Mouse (Mus musculus): ENCODE measurements at regions not wholly inside any gene's neighbourhood (a gene's known extent, or its start where the extent isn't known, plus 50 kb on each side); places are given as distances from the start of the nearest gene placed in this dataset.

- peak in 1 of 2 experiments; percentile 44 for DNase-seq (ENCODE audit: inconsistent age in 2 of 2, low spot score in 1 of 2)
Observed at GRCm38 (mm10) chr13:71254016-71254415, 412.4 kb upstream of the Adamts16 start.

GRCm38 (mm10) chr13:71248261-71249031 lies 406.8 kb upstream of the Adamts16 start:
- DNase-seq (ENCODE audit: inconsistent age in 2 of 2, low spot score in 1 of 2), result peak; percentile 58 to 88

GRCm38 (mm10) chr13:71247241-71247640 lies 405.6 kb upstream of the Adamts16 start:
- peak in 1 of 2 experiments; percentile 36 for DNase-seq (ENCODE audit: inconsistent age in 2 of 2, low spot score in 1 of 2)

GRCm38 (mm10) chr13:71245326-71245725 lies 403.7 kb upstream of the Adamts16 start:
- no peak for DNase-seq (ENCODE audit: inconsistent age in 2 of 2, low spot score in 1 of 2)

GRCm38 (mm10) chr13:71239782-71240181 lies 398.2 kb upstream of the Adamts16 start:
- DNase-seq (ENCODE audit: inconsistent age in 2 of 2, low spot score in 1 of 2), result no peak

- no peak for DNase-seq (ENCODE audit: inconsistent age in 2 of 2, low spot score in 1 of 2)
Observed at GRCm38 (mm10) chr13:71235338-71235737, 393.7 kb upstream of the Adamts16 start.

- DNase-seq (ENCODE audit: inconsistent age in 2 of 2, low spot score in 1 of 2), result no peak
Observed at GRCm38 (mm10) chr13:71231182-71231581, 389.6 kb upstream of the Adamts16 start.

- no peak for DNase-seq (ENCODE audit: inconsistent age in 2 of 2, low spot score in 1 of 2)
Observed at GRCm38 (mm10) chr13:71214776-71215175, 373.2 kb upstream of the Adamts16 start.

GRCm38 (mm10) chr13:71211363-71211762 lies 369.8 kb upstream of the Adamts16 start:
- DNase-seq (ENCODE audit: inconsistent age in 2 of 2, low spot score in 1 of 2), result no peak

- DNase-seq (ENCODE audit: inconsistent age in 2 of 2, low spot score in 1 of 2), result no peak
Observed at GRCm38 (mm10) chr13:71210658-71211251, 369.1 kb upstream of the Adamts16 start.

GRCm38 (mm10) chr13:71205708-71206107 lies 364.1 kb upstream of the Adamts16 start:
- DNase-seq (ENCODE audit: inconsistent age in 2 of 2, low spot score in 1 of 2), result no peak

- DNase-seq (ENCODE audit: inconsistent age in 2 of 2, low spot score in 1 of 2), result no peak
Observed at GRCm38 (mm10) chr13:71200656-71201055, 359.0 kb upstream of the Adamts16 start.

GRCm38 (mm10) chr13:71195675-71196074 lies 354.1 kb upstream of the Adamts16 start:
- no peak for DNase-seq (ENCODE audit: inconsistent age in 2 of 2, low spot score in 1 of 2)

- DNase-seq (ENCODE audit: inconsistent age in 2 of 2, low spot score in 1 of 2), result no peak
Observed at GRCm38 (mm10) chr13:71184500-71184899, 342.9 kb upstream of the Adamts16 start.

GRCm38 (mm10) chr13:71179083-71179482 lies 337.5 kb upstream of the Adamts16 start:
- DNase-seq (ENCODE audit: inconsistent age in 2 of 2, low spot score in 1 of 2), result no peak

GRCm38 (mm10) chr13:71174335-71174734 lies 332.7 kb upstream of the Adamts16 start:
- no peak for DNase-seq (ENCODE audit: inconsistent age in 2 of 2, low spot score in 1 of 2)

- no peak for DNase-seq (ENCODE audit: inconsistent age in 2 of 2, low spot score in 1 of 2)
Observed at GRCm38 (mm10) chr13:71166226-71166625, 324.6 kb upstream of the Adamts16 start.

- no peak for DNase-seq (ENCODE audit: inconsistent age in 2 of 2, low spot score in 1 of 2)
Observed at GRCm38 (mm10) chr13:71165096-71165920, 323.7 kb upstream of the Adamts16 start.

- no peak for DNase-seq (ENCODE audit: inconsistent age in 2 of 2, low spot score in 1 of 2)
Observed at GRCm38 (mm10) chr13:71164012-71164411, 322.4 kb upstream of the Adamts16 start.

GRCm38 (mm10) chr13:71162952-71163351 lies 321.3 kb upstream of the Adamts16 start:
- no peak for DNase-seq (ENCODE audit: inconsistent age in 2 of 2, low spot score in 1 of 2)

- no peak for DNase-seq (ENCODE audit: inconsistent age in 2 of 2, low spot score in 1 of 2)
Observed at GRCm38 (mm10) chr13:71158300-71158860, 316.8 kb upstream of the Adamts16 start.

Measured in adrenal gland, adult (tissue).